Mouse (Mus musculus) bone marrow macrophage, adult 2 months (primary cell): Measurements from ENCODE around the gene Cldn14.

Experiments used
- CTCF ChIP-seq: IDR thresholded peaks from 2 replicates; pipeline ENCODE4 v1.5.1; 2012; ENCODE audit warnings: low read depth, mild to moderate bottlenecking, low read length, moderate library complexity
- POLR2A ChIP-seq: IDR thresholded peaks from 2 replicates; pipeline ENCODE4 v1.6.1; 2012; ENCODE audit warnings: mild to moderate bottlenecking, low read depth, low read length, borderline replicate concordance

- TF ChIP-seq CTCF = no peak
- no peak for TF ChIP-seq POLR2A
These were observed 35.2 kb upstream of the Cldn14 start for GRCm38 (mm10) chr16:94043797-94044196.
